Mouse (Mus musculus) heart, postnatal 0 days (tissue): Measurements from ENCODE around the gene Wdr83. TPM values are rescaled to one million over a fixed set of nuclear protein-coding genes. Genes with fewer than 3 reads are reported as not detected.

Source experiments
- ATAC-seq: fragments of 200-750 bp; cut with Nextera tagmentation; 2 replicates; pipeline ENCODE4 v1.8.0; 2017; ENCODE audit warnings: low read depth, moderate number of reproducible peaks, moderate library complexity; ENCODE audit not compliant: insufficient read depth
- DNase-seq: peaks from one replicate; pipeline ENCODE4 v3.0.0-alpha.2; 2016; ENCODE audit warnings: low spot score
- H3K27ac ChIP-seq: fragments of 300-500 bp; sonication (generic); 2 replicates; pipeline ENCODE4 v1.5.1; 2014; ENCODE audit warnings: low read depth, mild to moderate bottlenecking
- H3K27me3 ChIP-seq: fragments of 300-500 bp; sonication (generic); 2 replicates; pipeline ENCODE4 v1.6.1; 2014; ENCODE audit warnings: low read length, mixed read lengths; ENCODE audit not compliant: control insufficient read depth, insufficient read depth
- H3K36me3 ChIP-seq: fragments of 300-500 bp; sonication (generic); replicated peaks from 2 replicates; pipeline ENCODE4 v1.6.1; 2014; ENCODE audit warnings: low read length, mixed read lengths; ENCODE audit not compliant: control insufficient read depth, insufficient read depth
- H3K4me1 ChIP-seq: fragments of 300-500 bp; sonication (generic); 2 replicates; pipeline ENCODE4 v1.6.1; 2014; ENCODE audit warnings: antibody characterized with exemption; ENCODE audit not compliant: control insufficient read depth, insufficient read depth
- H3K4me2 ChIP-seq: fragments of 300-500 bp; sonication (generic); 2 replicates; pipeline ENCODE4 v1.6.1; 2014; ENCODE audit warnings: low read depth, mild to moderate bottlenecking, low read length, moderate library complexity
- H3K4me3 ChIP-seq: fragments of 300-500 bp; sonication (generic); 2 replicates; pipeline ENCODE4 v1.5.1; 2014; ENCODE audit warnings: low read depth, low read length
- H3K9ac ChIP-seq: fragments of 300-500 bp; sonication (generic); replicated peaks from 2 replicates; pipeline ENCODE4 v1.6.1; 2014; ENCODE audit warnings: low read depth, low read length, mixed read lengths
- H3K9me3 ChIP-seq: fragments of 300-500 bp; sonication (generic); replicated peaks from 2 replicates; pipeline ENCODE4 v1.6.1; 2016; ENCODE audit warnings: low read length; ENCODE audit not compliant: control insufficient read depth
- CTCF ChIP-seq: IDR thresholded peaks from 2 replicates; pipeline ENCODE4 v1.5.1; 2016; ENCODE audit warnings: antibody characterized with exemption, control low read depth, low read depth
- EP300 ChIP-seq: IDR thresholded peaks from 2 replicates; pipeline ENCODE4 v1.6.1; 2016; ENCODE audit warnings: antibody characterized with exemption, low read depth
- WGBS: fragments of 180-500 bp; shearing (Covaris S2); extraction: QIAGEN DNeasy Blood & Tissue Kit; methylation state at CpG from one replicate; pipeline ENCODE4 v1.1.7; 2014; 5-methylcytosine and 5-hydroxymethylcytosine counted together
- polyA plus RNA-seq: library from polyadenylated mRNA; unstranded; fragments of >200 nt; fragmentation: Nextera tagmentation; extraction: Ambion mirVana; gene quantifications from 2 replicates; pipeline ENCODE4 v1.2.1, GENCODE M21; 2015
- total RNA-seq: library from RNA; depleted of rRNA; stranded (reverse); fragments of >200 nt; gene quantifications from 2 replicates; pipeline ENCODE4 v1.2.3, GENCODE M21; 2014; ENCODE audit warnings: low replicate concordance

The Wdr83 gene
- total and polyA plus RNA-seq, 2 experiments from 2014 or later: 31.0 to 38.8 TPM

DNA sequence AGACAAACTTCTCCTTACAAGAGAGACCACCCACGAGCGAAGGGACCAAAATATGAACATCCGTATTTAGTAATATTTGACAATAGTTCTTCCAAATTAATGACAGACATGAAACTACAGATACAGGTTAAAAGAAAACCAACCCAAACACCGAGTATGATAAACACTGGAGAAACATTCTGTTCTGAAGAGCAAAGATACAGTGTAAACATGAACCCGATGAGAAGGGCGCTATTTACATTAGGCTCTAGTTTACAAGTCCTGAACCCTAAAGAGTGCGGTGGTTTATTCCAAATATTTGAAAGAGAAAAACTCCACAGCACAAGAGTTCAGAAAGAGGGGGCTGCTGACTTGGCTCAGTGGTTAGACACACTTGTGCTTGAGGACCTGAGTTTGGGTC, 35.9 kb upstream of the Wdr83 start:
- Histone ChIP-seq H3K9ac (no peak overlapping the region), H3K27me3 (no peaks in the 10 kb centered on the region), H3K9me3 (no peaks in the 10 kb centered on the region), H3K36me3 (0 out of 2 replicates have a peak, but pooled peaks cover under 1% of the 10 kb centered on the region), H3K4me3 (no peak overlapping the region), H3K4me2 (no peak overlapping the region), H3K27ac (no peak overlapping the region), H3K4me1 (peaks cover 4% of the 10 kb centered on the region; the same call in 1 of the 2 replicates)
- ATAC-seq: no peak
- 89% methylated on average over 7 of the region's 7 CpGs for whole genome bisulfite sequencing
- TF ChIP-seq CTCF (no peak), EP300 (no peak)
- DNase-seq: no peak

DNA sequence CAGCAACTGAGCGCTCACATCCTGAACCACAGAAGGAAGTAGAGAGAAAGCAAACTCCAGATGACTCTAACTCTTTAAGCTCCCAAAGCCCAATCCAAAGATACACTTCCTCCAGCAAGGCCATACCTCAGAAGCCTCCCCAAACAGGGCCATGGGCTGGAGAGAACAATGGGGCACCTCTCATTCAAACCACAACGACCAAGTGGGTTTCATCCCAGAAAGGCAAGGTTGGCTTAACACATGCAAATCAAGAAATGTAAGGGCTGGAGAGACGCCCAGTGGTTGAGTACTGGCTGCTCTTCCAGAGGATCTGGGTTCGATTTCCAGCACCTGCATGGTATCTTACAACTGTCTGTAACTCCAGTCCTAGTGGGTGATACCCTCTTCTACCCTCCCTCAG, 34.4 kb upstream of the Wdr83 start:
- 73% methylated on average over 4 of the region's 4 CpGs for WGBS
- TF ChIP-seq EP300 (no peak), CTCF (no peak)

DNA sequence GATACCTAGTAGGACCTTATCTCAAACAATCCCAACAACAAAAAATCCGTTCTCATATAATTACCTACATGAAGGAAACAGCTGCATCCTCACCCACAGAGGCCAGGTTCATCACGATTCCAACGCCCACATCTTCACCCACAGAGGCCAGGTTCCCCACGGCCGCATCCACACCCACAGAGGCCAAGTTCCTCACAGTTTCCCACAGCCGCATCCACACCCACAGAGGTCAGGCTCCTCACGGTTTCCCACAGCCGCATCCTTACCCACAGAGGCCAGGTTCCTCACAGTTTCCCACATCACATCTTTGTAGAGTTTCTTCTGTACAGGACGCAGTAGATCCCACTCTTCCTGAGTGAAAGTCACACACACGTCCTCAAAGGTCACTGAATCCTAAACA, 32.1 kb upstream of the Wdr83 start:
- WGBS: 92% methylated on average over 10 of the region's 10 CpGs
- no peak for ATAC-seq
- Histone ChIP-seq H3K9ac (no peak overlapping the region), H3K9me3 (no peaks in the 10 kb centered on the region), H3K27me3 (no peaks in the 10 kb centered on the region), H3K4me2 (no peak overlapping the region), H3K27ac (no peak overlapping the region), H3K4me1 (no peaks in the 10 kb centered on the region), H3K36me3 (peaks cover 26% of the 10 kb centered on the region), H3K4me3 (no peak overlapping the region)
- DNase-seq: no peak
- no peak for TF ChIP-seq EP300
- TF ChIP-seq CTCF: no peak

More for the DNA sequence above, 34.4 kb upstream of the Wdr83 start:
- no peak for ATAC-seq
- Histone ChIP-seq H3K4me3 (no peak overlapping the region), H3K36me3 (peaks cover 15% of the 10 kb centered on the region), H3K4me2 (no peak overlapping the region), H3K4me1 (peaks cover 4% of the 10 kb centered on the region; the same call in 1 of the 2 replicates), H3K27ac (no peak overlapping the region), H3K9ac (no peak overlapping the region), H3K9me3 (no peaks in the 10 kb centered on the region), H3K27me3 (no peaks in the 10 kb centered on the region)
- no peak for DNase-seq

- Histone ChIP-seq H3K27ac (no peak overlapping the region), H3K27me3 (no peaks in the 10 kb centered on the region), H3K4me1 (no peaks in the 10 kb centered on the region), H3K9me3 (no peaks in the 10 kb centered on the region), H3K36me3 (peaks cover 34% of the 10 kb centered on the region), H3K4me2 (no peak overlapping the region), H3K9ac (no peak overlapping the region), H3K4me3 (no peak overlapping the region)
- WGBS: 70% methylated on average over 4 of the region's 4 CpGs
- TF ChIP-seq EP300 (no peak), CTCF (no peak)
- DNase-seq: no peak
- ATAC-seq: no peak
Observed at GRCm38 (mm10) chr8:85100076-85100665, 19.1 kb upstream of the Wdr83 start.

GRCm38 (mm10) chr8:85096850-85097249, 15.7 kb upstream of the Wdr83 start:
- Histone ChIP-seq H3K4me2 (no peak overlapping the region), H3K9me3 (no peaks in the 10 kb centered on the region), H3K36me3 (peaks cover 52% of the 10 kb centered on the region), H3K27ac (no peak overlapping the region), H3K4me3 (no peak overlapping the region), H3K27me3 (no peaks in the 10 kb centered on the region), H3K9ac (no peak overlapping the region), H3K4me1 (no peaks in the 10 kb centered on the region)
- DNase-seq: no peak
- ATAC-seq: no peak
- 91% methylated on average over 4 of the region's 4 CpGs for WGBS
- no peak for TF ChIP-seq CTCF
- no peak for TF ChIP-seq EP300

DNA sequence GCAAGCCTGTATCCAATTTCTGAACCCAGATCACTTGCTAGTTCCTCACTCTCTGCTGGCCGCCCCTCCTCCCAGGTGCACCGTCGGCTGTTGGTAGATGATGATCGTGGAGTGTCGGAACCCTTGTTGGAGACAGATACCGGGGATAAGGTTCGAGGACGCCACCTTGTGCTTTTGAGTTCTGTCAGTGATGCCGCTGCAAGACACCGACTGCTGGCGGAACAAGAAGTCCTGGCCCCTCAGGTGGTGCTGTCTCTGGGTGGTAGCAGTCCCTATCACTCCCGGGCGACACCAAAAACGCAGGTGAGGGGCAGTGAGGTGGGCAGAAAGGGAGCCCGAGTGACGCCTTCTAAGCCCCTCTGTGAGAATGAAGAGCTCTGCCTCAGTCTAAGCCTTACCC, 15.1 kb upstream of the Wdr83 start:
- Histone ChIP-seq H3K9me3 (no peaks in the 10 kb centered on the region), H3K4me2 (no peak overlapping the region), H3K4me1 (no peaks in the 10 kb centered on the region), H3K4me3 (no peak overlapping the region), H3K9ac (no peak overlapping the region), H3K36me3 (peaks cover 52% of the 10 kb centered on the region), H3K27ac (no peak overlapping the region), H3K27me3 (no peaks in the 10 kb centered on the region)
- 89% methylated on average over 16 of the region's 16 CpGs for WGBS
- ATAC-seq (no peak), DNase-seq (no peak)
- TF ChIP-seq CTCF (no peak), EP300 (no peak)
